Mouse (Mus musculus) megakaryocyte, embryonic 14.5 days (primary cell): ENCODE results near the gene Tinf2. TPM values are rescaled to one million over a fixed set of nuclear protein-coding genes. Genes with fewer than 3 reads are reported as not detected.

Experiments
- H3K27me3 ChIP-seq: replicated peaks from 2 replicates; pipeline ENCODE3; 2012; ENCODE audit warnings: inconsistent platforms
- H3K36me3 ChIP-seq: replicated peaks from 2 replicates; pipeline ENCODE3; 2012; ENCODE audit warnings: low read length, inconsistent platforms, mixed read lengths
- H3K4me1 ChIP-seq: 2 replicates; pipeline ENCODE4 v1.6.1; 2012; ENCODE audit warnings: inconsistent platforms
- H3K4me3 ChIP-seq: replicated peaks from 2 replicates; pipeline ENCODE3; 2012; ENCODE audit warnings: moderate library complexity, mild to moderate bottlenecking, inconsistent platforms
- H3K9me3 ChIP-seq: 2 replicates; pipeline ENCODE4 v1.6.1; 2012; ENCODE audit warnings: inconsistent platforms
- FLI1 ChIP-seq: IDR thresholded peaks from 2 replicates; pipeline ENCODE4 v1.6.1; 2012; ENCODE audit warnings: low read length, inconsistent platforms, mixed read lengths
- GATA1 ChIP-seq: IDR thresholded peaks from 3 replicates; pipeline ENCODE4 v1.6.1; 2012; ENCODE audit warnings: mixed read lengths, low read length, inconsistent platforms, borderline replicate concordance
- polyA plus RNA-seq: library from polyadenylated mRNA; stranded (reverse); fragments of >175 nt; gene quantifications from 2 replicates; pipeline ENCODE4 v1.2.3, GENCODE M21; 2012; ENCODE audit warnings: low replicate concordance; ENCODE audit not compliant: insufficient read depth

Gene Tinf2
- polyA plus RNA-seq, 1 experiment = 18.7 TPM

DNA sequence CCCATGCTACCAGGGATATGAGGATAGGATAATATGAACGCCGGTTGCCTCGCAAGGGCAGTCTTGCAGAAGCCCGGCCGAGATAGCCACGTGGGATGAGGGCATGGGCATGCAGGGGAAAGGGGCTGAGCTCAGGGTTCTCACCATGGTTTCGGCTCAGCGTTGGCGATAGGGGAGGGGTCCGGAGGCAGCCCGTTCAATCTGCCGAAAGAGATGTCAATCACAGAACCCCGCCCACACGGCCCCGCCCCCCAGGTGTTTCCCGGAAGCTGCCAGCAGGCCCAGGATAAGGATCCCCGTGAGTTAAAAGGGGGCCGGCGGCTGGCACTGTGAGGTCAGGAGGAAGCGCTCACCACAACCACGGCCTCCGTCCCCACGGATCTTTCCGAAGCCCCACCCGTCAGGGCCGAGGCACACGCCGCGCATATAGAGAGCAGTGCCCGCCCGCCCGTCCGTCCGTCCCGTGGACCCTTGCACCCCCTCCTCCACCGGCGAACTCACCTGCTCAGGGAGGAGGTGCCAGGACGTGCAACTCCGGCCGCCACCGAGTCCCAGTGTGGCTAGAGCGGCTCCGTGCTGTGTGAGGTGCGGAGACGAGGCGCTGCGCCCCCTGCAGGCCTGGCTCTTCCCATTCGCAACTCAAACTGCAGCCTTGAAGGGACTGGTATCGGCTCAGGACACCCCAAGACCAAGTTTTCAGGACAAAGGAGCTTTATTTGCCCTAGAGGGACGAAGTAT, 40.2 kb upstream of the Tinf2 start, which contains the start of gene Rabggta:
TSS of gene Rabggta (minus strand) at position 564 of the 738 bp plus-strand sequence.
- no peak for TF ChIP-seq FLI1
- Histone ChIP-seq H3K9me3 (no peaks in the 10 kb centered on the region), H3K27me3 (no peaks in the 10 kb centered on the region), H3K4me3 (peak within 1 kb of the TSS; percentile 97), H3K4me1 (peaks cover 54% of the 10 kb centered on the region), H3K36me3 (peaks cover 40% of the 10 kb centered on the region)

DNA sequence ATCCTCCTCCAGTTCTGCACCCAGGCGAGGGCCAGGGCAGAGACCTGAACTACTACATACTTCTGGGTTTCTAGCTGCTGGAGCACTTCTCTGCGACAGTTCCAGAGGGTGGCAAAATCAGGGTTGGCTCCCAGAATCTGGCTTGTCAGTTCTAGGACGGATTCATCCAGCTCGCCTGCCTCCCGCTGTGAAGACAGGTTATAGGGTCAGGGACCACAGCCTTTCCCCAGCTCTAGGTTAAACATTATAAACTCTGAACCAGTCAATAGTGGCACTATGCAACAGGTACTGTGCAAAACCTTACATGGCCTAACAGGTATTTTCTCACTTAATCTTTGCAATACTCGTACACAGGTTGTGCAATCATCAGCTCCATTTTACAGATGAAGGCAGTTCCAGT, 39.5 kb upstream of the Tinf2 start:
- peak overlapping the region; percentile 97 for H3K4me3 ChIP-seq
- no peak for TF ChIP-seq FLI1
- H3K36me3 ChIP-seq = peaks cover 48% of the 10 kb centered on the region
- H3K4me1 ChIP-seq = peaks cover 59% of the 10 kb centered on the region
- H3K9me3 ChIP-seq = no peaks in the 10 kb centered on the region
- no peaks in the 10 kb centered on the region for H3K27me3 ChIP-seq

- Histone ChIP-seq H3K9me3 (no peaks in the 10 kb centered on the region), H3K4me3 (no peak overlapping the region), H3K27me3 (no peaks in the 10 kb centered on the region), H3K4me1 (peaks cover 61% of the 10 kb centered on the region), H3K36me3 (peaks cover 50% of the 10 kb centered on the region)
- TF ChIP-seq GATA1 (no peak), FLI1 (no peak)
These were observed 39.0 kb upstream of the Tinf2 start for GRCm38 (mm10) chr14:55720666-55721065.

GRCm38 (mm10) chr14:55719737-55720136, 38.1 kb upstream of the Tinf2 start:
- Histone ChIP-seq H3K4me3 (no peak overlapping the region), H3K4me1 (peaks cover 64% of the 10 kb centered on the region), H3K9me3 (no peaks in the 10 kb centered on the region), H3K36me3 (peaks cover 50% of the 10 kb centered on the region), H3K27me3 (no peaks in the 10 kb centered on the region)
- TF ChIP-seq GATA1 (no peak), FLI1 (no peak)

DNA sequence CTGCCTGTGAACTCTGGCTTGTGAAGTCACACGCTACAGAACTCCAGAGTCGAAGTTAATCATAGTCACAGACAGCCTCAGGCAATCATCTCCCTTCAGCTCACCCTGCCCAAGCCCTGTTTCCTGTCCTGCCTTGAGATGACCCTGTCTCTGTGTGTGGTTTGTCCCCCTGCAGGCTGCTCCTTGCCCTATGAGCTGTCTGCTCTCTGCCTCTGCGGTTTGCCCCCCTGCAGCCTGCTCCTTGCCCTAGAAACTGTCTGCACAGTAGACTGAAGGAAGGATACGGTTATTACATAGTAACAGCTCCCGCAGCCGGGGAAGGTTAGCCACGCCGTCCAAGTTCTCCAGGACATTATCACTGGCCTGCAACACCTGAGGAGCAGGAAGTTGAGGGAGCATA, 35.3 kb upstream of the Tinf2 start:
- Histone ChIP-seq H3K4me3 (no peak overlapping the region), H3K27me3 (peaks cover 3% of the 10 kb centered on the region), H3K4me1 (peaks cover 61% of the 10 kb centered on the region), H3K9me3 (no peaks in the 10 kb centered on the region), H3K36me3 (peaks cover 50% of the 10 kb centered on the region)
- TF ChIP-seq FLI1 = no peak
- no peak for TF ChIP-seq GATA1

GRCm38 (mm10) chr14:55716271-55716670, 34.7 kb upstream of the Tinf2 start:
- H3K4me1 ChIP-seq = peaks cover 60% of the 10 kb centered on the region
- H3K9me3 ChIP-seq = no peaks in the 10 kb centered on the region
- peaks cover 50% of the 10 kb centered on the region for H3K36me3 ChIP-seq
- no peak overlapping the region for H3K4me3 ChIP-seq
- no peak for TF ChIP-seq FLI1
- TF ChIP-seq GATA1 = no peak
- peaks cover 7% of the 10 kb centered on the region for H3K27me3 ChIP-seq

- Histone ChIP-seq H3K4me3 (no peak overlapping the region), H3K4me1 (peaks cover 51% of the 10 kb centered on the region), H3K27me3 (peaks cover 7% of the 10 kb centered on the region), H3K9me3 (no peaks in the 10 kb centered on the region), H3K36me3 (peaks cover 42% of the 10 kb centered on the region)
- no peak for TF ChIP-seq GATA1
- no peak for TF ChIP-seq FLI1
These were observed 33.3 kb upstream of the Tinf2 start for GRCm38 (mm10) chr14:55714893-55715292.

- peaks cover 34% of the 10 kb centered on the region for H3K36me3 ChIP-seq
- peaks cover 7% of the 10 kb centered on the region for H3K27me3 ChIP-seq
- H3K4me1 ChIP-seq = peaks cover 51% of the 10 kb centered on the region
- H3K9me3 ChIP-seq = no peaks in the 10 kb centered on the region
- TF ChIP-seq GATA1 (no peak), FLI1 (no peak)
- peak within 1 kb of the TSS; percentile 89 for H3K4me3 ChIP-seq
These were observed 32.1 kb upstream of the Tinf2 start, which contains the start of gene Tgm1 for GRCm38 (mm10) chr14:55713729-55714122. Gene Tgm1, minus strand, starts transcription at chr14:55713926.

- peaks cover 30% of the 10 kb centered on the region for H3K36me3 ChIP-seq
- H3K4me3 ChIP-seq = peak overlapping the region; percentile 89
- H3K27me3 ChIP-seq = peaks cover 7% of the 10 kb centered on the region
- no peak for TF ChIP-seq FLI1
- TF ChIP-seq GATA1 = no peak
- no peaks in the 10 kb centered on the region for H3K9me3 ChIP-seq
- peaks cover 51% of the 10 kb centered on the region for H3K4me1 ChIP-seq
These were observed 31.5 kb upstream of the Tinf2 start for GRCm38 (mm10) chr14:55713007-55713728.

DNA sequence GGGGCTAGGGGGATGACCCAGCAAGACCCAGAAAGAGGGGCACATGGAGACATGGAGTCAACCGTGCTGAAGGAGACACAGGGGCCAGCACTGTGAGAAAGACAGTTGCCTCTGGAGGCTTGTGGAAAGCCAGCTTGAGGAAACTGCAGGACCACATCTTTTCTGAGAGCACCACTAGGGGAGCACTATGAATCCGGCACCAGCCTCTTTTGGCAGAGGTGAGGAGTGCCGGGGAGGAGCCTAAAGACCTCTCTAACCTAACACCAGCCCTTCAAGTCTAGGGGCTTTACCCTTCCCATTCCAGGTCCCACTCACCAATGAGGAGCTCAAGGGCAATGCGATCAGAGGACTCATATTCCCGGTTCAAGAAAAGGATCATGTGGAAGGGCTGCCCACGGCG, 30.2 kb upstream of the Tinf2 start:
- TF ChIP-seq GATA1 = no peak
- TF ChIP-seq FLI1 = no peak
- Histone ChIP-seq H3K36me3 (peaks cover 18% of the 10 kb centered on the region), H3K9me3 (no peaks in the 10 kb centered on the region), H3K4me1 (peaks cover 48% of the 10 kb centered on the region), H3K4me3 (no peak overlapping the region), H3K27me3 (peaks cover 7% of the 10 kb centered on the region)
